Mouse (Mus musculus) spleen, adult 2 months (tissue): ENCODE measurements around the gene Klhdc8a.

ENCODE experiments used
- CTCF ChIP-seq: fragments of 200-500 bp; IDR thresholded peaks from 2 replicates; pipeline ENCODE4 v1.5.1; 2011; ENCODE audit warnings: mild to moderate bottlenecking, inconsistent platforms; ENCODE audit not compliant: insufficient read depth, insufficient read length, insufficient replicate concordance; ENCODE audit errors: extremely low read depth
- POLR2A ChIP-seq: fragments of 200-500 bp; IDR thresholded peaks from 2 replicates; pipeline ENCODE4 v1.6.1; 2011; ENCODE audit warnings: low read depth, low read length, inconsistent platforms

- TF ChIP-seq CTCF (no peak), POLR2A (no peak)
Observed at GRCm38 (mm10) chr1:132353389-132353788, 55.0 kb downstream of the Klhdc8a start.
